Mouse (Mus musculus): ENCODE measurements around the gene Axin2. TPM values are rescaled to one million over a fixed set of nuclear protein-coding genes. Genes with fewer than 3 reads are reported as not detected.

Axin2 gene
- total and polyA plus RNA-seq, 3 experiments = 14.2 to 29.9 (median 16.6) TPM

GRCm38 (mm10) chr11:108902303-108902702, 17.8 kb upstream of the Axin2 start:
- Histone ChIP-seq H3K27ac (ENCODE audit: insufficient read depth, low read depth) (no peak overlapping the region), H3K4me1 (ENCODE audit: control insufficient read depth in 1 of 2, insufficient read depth in 2 of 2) (peaks cover 28 to 77% of the 10 kb centered on the region in 2 experiments), H3K9ac (ENCODE audit: insufficient read depth, low read depth) (no peak overlapping the region), H3K9me3 (replicated peaks; ENCODE audit: low read length) (no peaks in the 10 kb centered on the region), H3K4me2 (ENCODE audit: insufficient read depth, low read depth, poor library complexity, severe bottlenecking) (no peak overlapping the region), H3K79me2 (replicated peaks; ENCODE audit: control insufficient read depth, extremely low read depth, insufficient read depth, poor library complexity, severe bottlenecking) (no peaks in the 10 kb centered on the region), H3K27me3 (replicated peaks) (no peaks in the 10 kb centered on the region), H3K4me3 (replicated peaks in 1 of 3; ENCODE audit: low read depth in 2 of 3, low read length in 2 of 3, poor library complexity in 1 of 3) (no peak overlapping the region), H3K36me3 (replicated peaks in 1 of 2; ENCODE audit: control insufficient read depth in 1 of 2, insufficient read depth in 1 of 2, low read length in 1 of 2) (no peaks in the 10 kb centered on the region)
- dilution Hi-C loops (cut with MboI; ENCODE audit: extremely low pct_ligation_motif_present, extremely low pct_unique_long_range_greater_than_20kb, low sequenced_read_pairs) (no loop called here), in situ Hi-C loops (cut with MboI; ENCODE audit: low pct_ligation_motif_present, low pct_unique_long_range_greater_than_20kb, low sequenced_read_pairs) (no loop called here)
- TF ChIP-seq ZKSCAN1 (IDR thresholded peaks at IDR 0.05; ENCODE audit: borderline replicate concordance, low read depth, low read length) (no peak), E2F4 (IDR thresholded peaks at IDR 0.05; ENCODE audit: insufficient replicate concordance, low read depth, low read length) (no peak), MAZ (IDR thresholded peaks at IDR 0.05; ENCODE audit: low read depth, low read length) (no peak), CTCF (conservative IDR thresholded peaks at IDR 0.05 in 1 of 2, IDR thresholded peaks at IDR 0.05 in 1 of 2; ENCODE audit: low read depth in 2 of 2, low read length in 2 of 2) (no peak), JUN (IDR thresholded peaks at IDR 0.05; ENCODE audit: insufficient read depth, low read depth, low read length) (no peak), CHD2 (IDR thresholded peaks at IDR 0.05; ENCODE audit: low read length) (no peak), RCOR1 (conservative IDR thresholded peaks at IDR 0.05; ENCODE audit: low read depth, low read length) (no peak), NRF1 (IDR thresholded peaks at IDR 0.05; ENCODE audit: low read depth, low read length) (no peak), MAX (IDR thresholded peaks at IDR 0.05; ENCODE audit: low read length) (no peak), ZC3H11A (IDR thresholded peaks at IDR 0.05; ENCODE audit: low read depth, low read length) (no peak), PAX5 (IDR thresholded peaks at IDR 0.05; ENCODE audit: low read length) (no peak), ZMIZ1 (IDR thresholded peaks at IDR 0.05; ENCODE audit: low read depth, low read length) (no peak), BHLHE40 (IDR thresholded peaks at IDR 0.05; ENCODE audit: low read depth, low read length) (no peak), GABPA (IDR thresholded peaks at IDR 0.05; ENCODE audit: insufficient replicate concordance, low read depth, low read length) (no peak), SMC3 (IDR thresholded peaks at IDR 0.05; ENCODE audit: low read depth, low read length) (no peak), SIN3A (IDR thresholded peaks at IDR 0.05; ENCODE audit: low read length) (no peak)
- DNase-seq (ENCODE audit: extremely low read depth) = no peak

- Histone ChIP-seq H3K27me3 (replicated peaks) (no peaks in the 10 kb centered on the region), H3K79me2 (replicated peaks; ENCODE audit: control insufficient read depth, extremely low read depth, insufficient read depth, poor library complexity, severe bottlenecking) (no peaks in the 10 kb centered on the region), H3K36me3 (replicated peaks in 1 of 2; ENCODE audit: control insufficient read depth in 1 of 2, insufficient read depth in 1 of 2, low read length in 1 of 2) (no peaks in the 10 kb centered on the region), H3K9ac (ENCODE audit: insufficient read depth, low read depth) (no peak overlapping the region), H3K9me3 (replicated peaks; ENCODE audit: low read length) (peaks cover 1% of the 10 kb centered on the region), H3K4me3 (replicated peaks in 1 of 3; ENCODE audit: low read depth in 2 of 3, low read length in 2 of 3, poor library complexity in 1 of 3) (no peak overlapping the region), H3K4me1 (ENCODE audit: control insufficient read depth in 1 of 2, insufficient read depth in 2 of 2) (peaks cover 10 to 62% of the 10 kb centered on the region in 2 experiments), H3K27ac (ENCODE audit: insufficient read depth, low read depth) (no peak overlapping the region), H3K4me2 (ENCODE audit: insufficient read depth, low read depth, poor library complexity, severe bottlenecking) (no peak overlapping the region)
- dilution Hi-C loops (cut with MboI; ENCODE audit: extremely low pct_ligation_motif_present, extremely low pct_unique_long_range_greater_than_20kb, low sequenced_read_pairs) = no loop called here
- in situ Hi-C loops (cut with MboI; ENCODE audit: low pct_ligation_motif_present, low pct_unique_long_range_greater_than_20kb, low sequenced_read_pairs) = no loop called here
- DNase-seq (ENCODE audit: extremely low read depth) = no peak
- TF ChIP-seq ETS1 (conservative IDR thresholded peaks at IDR 0.05; ENCODE audit: low read depth, low read length) (no peak), RCOR1 (conservative IDR thresholded peaks at IDR 0.05; ENCODE audit: low read depth, low read length) (no peak), ZMIZ1 (IDR thresholded peaks at IDR 0.05; ENCODE audit: low read depth, low read length) (no peak), MEF2A (IDR thresholded peaks at IDR 0.05; ENCODE audit: borderline replicate concordance, low read depth, low read length) (no peak), MAZ (IDR thresholded peaks at IDR 0.05; ENCODE audit: low read depth, low read length) (no peak), JUN (IDR thresholded peaks at IDR 0.05; ENCODE audit: insufficient read depth, low read depth, low read length) (no peak), POLR2A (IDR thresholded peaks at IDR 0.05; ENCODE audit: low read depth, low read length) (no peak), ZNF384 (IDR thresholded peaks at IDR 0.05; ENCODE audit: low read depth, low read length) (no peak), MAX (IDR thresholded peaks at IDR 0.05; ENCODE audit: low read length) (no peak), IRF4 (IDR thresholded peaks at IDR 0.05; ENCODE audit: low read depth, low read length) (no peak), NRF1 (IDR thresholded peaks at IDR 0.05; ENCODE audit: low read depth, low read length) (no peak), NELFE (IDR thresholded peaks at IDR 0.05; ENCODE audit: low read depth, low read length) (no peak), SMC3 (IDR thresholded peaks at IDR 0.05; ENCODE audit: low read depth, low read length) (no peak), JUND (conservative IDR thresholded peaks at IDR 0.05; ENCODE audit: low read depth, low read length) (no peak), RAD21 (IDR thresholded peaks at IDR 0.05; ENCODE audit: low read depth, low read length) (no peak)
These were observed 13.4 kb upstream of the Axin2 start for GRCm38 (mm10) chr11:108906590-108907254.
